Mouse (Mus musculus): ENCODE results near the gene Fxyd2. TPM values are rescaled to one million over a fixed set of nuclear protein-coding genes. Genes with fewer than 3 reads are reported as not detected.

Gene Fxyd2
- total and polyA plus RNA-seq, 2 experiments from 2014 or later: 17.1 to 19.5 TPM

DNA sequence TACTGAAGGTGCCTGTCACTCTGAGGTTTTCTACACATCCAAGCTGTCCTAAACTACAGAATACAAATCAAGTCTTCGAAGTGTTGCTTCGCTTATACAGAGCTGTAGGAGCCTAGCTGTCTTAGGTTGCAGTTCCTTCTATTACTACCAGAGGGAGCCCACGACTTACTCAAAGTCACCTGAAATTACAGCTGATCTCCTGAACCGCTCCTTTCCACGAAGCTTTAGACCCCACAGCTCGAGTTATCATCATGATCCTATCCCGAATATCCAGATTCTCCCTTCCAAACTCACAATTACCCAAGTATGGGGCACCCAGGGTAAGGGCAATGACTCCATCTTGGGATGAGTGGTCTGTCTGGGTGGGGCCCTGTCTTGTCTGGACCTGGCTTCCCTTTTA is 12.3 kb downstream of the Fxyd2 start:
- ATAC-seq: peak; percentile 31
- H3K9ac ChIP-seq (replicated peaks; ENCODE audit: low read length): no peak overlapping the region; the same call in 1 of the 2 replicates
- WGBS: 14% methylated on average over 7 of the region's 7 CpGs
- DNase-seq (ENCODE audit: low spot score): peak; percentile 89
- H3K4me3 ChIP-seq (ENCODE audit: low read length): no peak overlapping the region
- no peaks in the 10 kb centered on the region for H3K36me3 ChIP-seq (ENCODE audit: insufficient read depth, low read length)
- no peaks in the 10 kb centered on the region for H3K9me3 ChIP-seq (ENCODE audit: low read length)
- no peak overlapping the region for H3K27ac ChIP-seq
- H3K4me2 ChIP-seq (ENCODE audit: low read depth, low read length): peak overlapping the region; percentile 43
- H3K27me3 ChIP-seq (ENCODE audit: insufficient read depth, low read length): no peaks in the 10 kb centered on the region
- peak; percentile 88 for TF ChIP-seq CTCF (IDR thresholded peaks at IDR 0.05; ENCODE audit: low read depth)
- H3K4me1 ChIP-seq (ENCODE audit: insufficient read depth, low read length): no peaks in the 10 kb centered on the region

DNA sequence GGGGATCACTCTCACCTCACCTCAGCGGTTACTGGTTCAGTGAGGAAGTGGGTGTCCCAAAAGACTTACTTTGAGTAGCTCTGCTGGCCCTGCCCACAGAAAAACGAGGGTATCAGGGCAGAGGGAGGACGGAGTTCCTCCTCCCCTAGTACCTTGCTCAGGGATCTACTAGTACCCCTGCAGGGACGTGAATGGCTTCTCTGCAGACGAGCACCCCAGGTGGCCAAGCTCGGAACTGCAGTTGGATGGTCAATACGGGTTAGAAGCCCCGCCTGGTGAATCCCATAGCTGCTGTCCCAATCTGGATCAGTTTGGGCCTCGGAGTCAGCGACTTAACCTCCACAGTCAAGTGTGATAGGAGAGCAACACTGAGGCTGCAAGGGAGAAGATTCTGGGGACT is 12.8 kb downstream of the Fxyd2 start:
- 6% methylated on average over 10 of the region's 10 CpGs for WGBS
- peak; percentile 94 for TF ChIP-seq CTCF (IDR thresholded peaks at IDR 0.05; ENCODE audit: low read depth)
- DNase-seq (ENCODE audit: low spot score): peak; percentile 93
- H3K9me3 ChIP-seq (ENCODE audit: low read length): no peaks in the 10 kb centered on the region
- H3K36me3 ChIP-seq (ENCODE audit: insufficient read depth, low read length): no peaks in the 10 kb centered on the region
- ATAC-seq: peak; percentile 44; the same call in 1 of the 2 replicates
- peak overlapping the region; percentile 43 for H3K4me2 ChIP-seq (ENCODE audit: low read depth, low read length)
- H3K4me1 ChIP-seq (ENCODE audit: insufficient read depth, low read length): no peaks in the 10 kb centered on the region
- H3K27me3 ChIP-seq (ENCODE audit: insufficient read depth, low read length): no peaks in the 10 kb centered on the region
- no peak overlapping the region for H3K27ac ChIP-seq
- H3K9ac ChIP-seq (replicated peaks; ENCODE audit: low read length): no peak overlapping the region; the same call in 1 of the 2 replicates
- H3K4me3 ChIP-seq (ENCODE audit: low read length): no peak overlapping the region

DNA sequence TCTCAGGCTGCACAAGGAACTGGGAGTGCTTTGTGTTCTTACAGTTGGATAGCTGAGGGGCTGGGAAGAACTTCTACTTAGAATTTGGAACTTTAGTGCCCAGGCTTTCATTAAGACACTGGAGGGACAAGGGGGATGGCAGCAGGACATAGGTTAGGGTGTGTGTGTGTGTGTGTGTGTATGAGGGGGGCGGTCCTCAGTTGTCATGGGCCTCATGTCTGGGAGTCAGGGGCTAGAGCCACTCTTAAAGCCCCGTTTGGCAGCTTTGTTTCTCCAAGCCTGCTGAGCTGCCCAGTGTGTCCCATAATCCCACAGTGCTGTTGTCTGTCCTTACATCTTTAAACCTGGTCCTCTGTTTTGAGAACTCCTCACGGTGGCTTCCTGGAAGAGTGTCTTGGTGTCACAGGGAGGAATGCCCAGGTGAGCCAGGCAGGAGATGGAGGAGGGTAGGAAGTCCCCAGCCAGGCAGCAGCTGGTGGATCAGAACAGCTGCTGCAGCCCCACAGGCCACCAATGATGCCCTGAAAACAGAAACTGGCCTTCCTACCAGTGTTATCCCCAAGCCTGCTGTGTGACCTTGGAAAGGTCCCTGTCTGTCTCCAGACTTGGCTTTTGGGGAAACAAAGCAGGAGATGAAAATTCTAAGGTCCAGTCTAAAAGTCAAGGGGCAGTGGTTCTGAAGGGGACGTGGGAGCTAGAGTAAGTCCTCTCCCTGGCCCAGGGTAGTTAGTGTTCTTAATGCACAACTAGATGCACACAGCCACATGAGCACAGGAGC is 13.4 kb downstream of the Fxyd2 start:
- WGBS: 66% methylated on average over 4 of the region's 4 CpGs
- Histone ChIP-seq H3K4me1 (ENCODE audit: insufficient read depth, low read length) (no peaks in the 10 kb centered on the region), H3K9ac (replicated peaks; ENCODE audit: low read length) (no peak overlapping the region), H3K4me3 (ENCODE audit: low read length) (no peak overlapping the region), H3K36me3 (ENCODE audit: insufficient read depth, low read length) (no peaks in the 10 kb centered on the region), H3K9me3 (ENCODE audit: low read length) (no peaks in the 10 kb centered on the region), H3K27me3 (ENCODE audit: insufficient read depth, low read length) (no peaks in the 10 kb centered on the region), H3K4me2 (ENCODE audit: low read depth, low read length) (no peak overlapping the region), H3K27ac (no peak overlapping the region)
- ATAC-seq: no peak
- no peak for DNase-seq (ENCODE audit: low spot score)
- TF ChIP-seq CTCF (IDR thresholded peaks at IDR 0.05; ENCODE audit: low read depth): no peak

DNA sequence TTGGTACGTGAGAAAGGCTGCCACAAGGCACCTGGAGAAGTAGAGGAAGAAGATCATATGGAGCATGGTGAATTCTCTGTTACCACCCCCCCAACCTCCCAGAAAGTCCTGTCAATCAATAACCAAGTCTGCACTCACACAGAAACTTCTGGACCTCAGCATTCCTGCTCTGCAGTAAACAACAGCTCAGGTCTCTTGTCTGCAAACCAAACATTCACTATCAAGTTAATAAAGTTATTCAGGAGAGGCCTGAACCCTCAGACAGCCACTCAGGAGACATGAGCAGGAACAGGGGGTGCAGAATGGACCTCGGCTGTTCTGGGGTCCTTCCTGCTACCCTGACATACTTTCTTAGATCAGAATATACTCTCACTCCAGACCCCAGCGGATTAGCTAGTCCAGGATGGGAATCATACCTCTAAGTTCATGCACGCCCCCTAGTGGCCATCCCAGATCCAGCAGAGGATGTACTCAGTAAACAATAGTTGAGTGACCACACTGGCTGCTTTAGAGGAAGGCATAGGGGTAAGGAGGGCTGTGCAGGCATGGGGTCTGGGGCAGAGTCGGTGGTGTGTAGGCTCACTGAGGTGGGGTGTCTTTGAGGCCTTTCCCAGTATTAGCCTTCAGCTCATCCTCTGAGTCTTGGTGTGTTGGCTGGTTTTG is 14.1 kb downstream of the Fxyd2 start:
- H3K4me2 ChIP-seq (ENCODE audit: low read depth, low read length): no peak overlapping the region
- peak; percentile 71 for DNase-seq (ENCODE audit: low spot score)
- H3K36me3 ChIP-seq (ENCODE audit: insufficient read depth, low read length): no peaks in the 10 kb centered on the region
- ATAC-seq: no peak
- peak; percentile 74 for TF ChIP-seq CTCF (IDR thresholded peaks at IDR 0.05; ENCODE audit: low read depth)
- 60% methylated on average over 5 of the region's 5 CpGs for WGBS
- no peak overlapping the region for H3K4me3 ChIP-seq (ENCODE audit: low read length)
- H3K27me3 ChIP-seq (ENCODE audit: insufficient read depth, low read length): no peaks in the 10 kb centered on the region
- H3K27ac ChIP-seq: no peak overlapping the region
- H3K9me3 ChIP-seq (ENCODE audit: low read length): no peaks in the 10 kb centered on the region
- no peaks in the 10 kb centered on the region for H3K4me1 ChIP-seq (ENCODE audit: insufficient read depth, low read length)
- H3K9ac ChIP-seq (replicated peaks; ENCODE audit: low read length): no peak overlapping the region

DNA sequence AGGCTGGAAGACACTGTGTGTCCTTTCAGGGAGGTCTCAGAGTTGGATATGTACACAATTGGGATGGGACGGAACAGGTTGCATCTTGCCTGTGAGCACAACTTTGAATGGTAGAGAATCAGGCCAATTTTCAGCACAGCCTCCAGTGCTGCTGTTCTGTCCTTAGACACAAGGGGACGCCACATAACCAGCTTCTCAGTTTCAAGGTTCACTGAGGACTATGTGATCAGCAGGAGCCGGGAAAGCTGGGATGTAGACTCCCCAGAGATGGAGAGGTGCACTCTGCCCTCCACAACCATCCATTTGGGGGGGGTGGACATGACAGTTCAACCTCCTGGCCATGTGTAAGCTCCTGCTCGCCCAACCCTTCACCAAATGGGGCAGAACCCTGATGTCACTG is 16.4 kb downstream of the Fxyd2 start:
- peak; percentile 96 for TF ChIP-seq CTCF (IDR thresholded peaks at IDR 0.05; ENCODE audit: low read depth)
- Histone ChIP-seq H3K4me2 (ENCODE audit: low read depth, low read length) (no peak overlapping the region), H3K4me3 (ENCODE audit: low read length) (no peak overlapping the region), H3K9ac (replicated peaks; ENCODE audit: low read length) (no peak overlapping the region), H3K27ac (no peak overlapping the region), H3K36me3 (ENCODE audit: insufficient read depth, low read length) (no peaks in the 10 kb centered on the region), H3K27me3 (ENCODE audit: insufficient read depth, low read length) (no peaks in the 10 kb centered on the region), H3K9me3 (ENCODE audit: low read length) (no peaks in the 10 kb centered on the region), H3K4me1 (ENCODE audit: insufficient read depth, low read length) (no peaks in the 10 kb centered on the region)
- ATAC-seq (peak; percentile 24; the same call in 1 of the 2 replicates), DNase-seq (ENCODE audit: low spot score) (peak; percentile 82)
- 45% methylated on average over 4 of the region's 4 CpGs for WGBS

DNA sequence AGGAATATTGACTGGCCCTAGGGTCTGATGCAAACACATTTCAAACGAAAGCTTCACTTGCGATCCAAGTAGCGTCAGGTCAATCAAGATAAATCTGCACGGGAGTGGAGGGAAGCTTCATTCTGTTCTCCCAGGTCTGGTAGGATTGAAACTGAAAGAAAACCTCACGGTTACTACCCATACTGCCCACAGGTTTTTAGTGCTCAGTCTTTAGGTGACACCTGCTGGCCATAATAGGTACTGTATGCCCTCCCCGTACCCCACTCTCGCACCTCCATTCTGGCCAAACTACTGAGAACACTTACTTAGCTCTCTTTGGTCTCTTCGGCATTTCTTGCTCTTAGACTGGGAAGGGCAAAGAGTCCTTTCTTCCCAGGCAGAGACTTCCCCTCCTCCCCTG is 17.8 kb downstream of the Fxyd2 start:
- H3K27me3 ChIP-seq (ENCODE audit: insufficient read depth, low read length): no peaks in the 10 kb centered on the region
- peak; percentile 53; the same call in 1 of the 2 replicates for ATAC-seq
- H3K9me3 ChIP-seq (ENCODE audit: low read length): no peaks in the 10 kb centered on the region
- H3K4me1 ChIP-seq (ENCODE audit: insufficient read depth, low read length): no peaks in the 10 kb centered on the region
- WGBS: 29% methylated on average over 8 of the region's 8 CpGs
- H3K36me3 ChIP-seq (ENCODE audit: insufficient read depth, low read length): no peaks in the 10 kb centered on the region
- peak; percentile 75 for DNase-seq (ENCODE audit: low spot score)
- no peak overlapping the region for H3K4me3 ChIP-seq (ENCODE audit: low read length)
- no peak overlapping the region for H3K27ac ChIP-seq
- H3K9ac ChIP-seq (replicated peaks; ENCODE audit: low read length): no peak overlapping the region
- no peak overlapping the region for H3K4me2 ChIP-seq (ENCODE audit: low read depth, low read length)
- peak; percentile 90 for TF ChIP-seq CTCF (IDR thresholded peaks at IDR 0.05; ENCODE audit: low read depth)

DNA sequence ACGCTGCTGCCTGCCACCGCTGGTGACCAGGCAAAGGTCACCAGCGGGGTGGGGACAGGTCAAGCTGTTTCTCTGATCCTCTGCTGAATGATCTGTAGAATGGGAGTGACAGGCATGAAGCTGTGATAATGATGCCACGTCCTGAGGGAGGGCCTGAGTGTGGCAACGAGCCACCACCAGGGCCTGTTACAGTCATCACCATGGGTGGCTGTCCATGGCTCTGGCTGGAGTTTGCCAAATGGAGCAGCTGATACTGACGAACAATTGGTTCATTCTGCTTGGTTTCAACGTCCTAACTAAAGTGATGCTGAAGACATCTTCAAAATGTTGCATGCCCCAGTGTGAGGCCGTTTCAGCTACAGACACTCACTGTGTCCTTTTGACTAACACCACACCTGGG is 18.8 kb downstream of the Fxyd2 start:
- 37% methylated on average over 8 of the region's 8 CpGs for WGBS
- DNase-seq (ENCODE audit: low spot score): no peak
- Histone ChIP-seq H3K36me3 (ENCODE audit: insufficient read depth, low read length) (no peaks in the 10 kb centered on the region), H3K27me3 (ENCODE audit: insufficient read depth, low read length) (no peaks in the 10 kb centered on the region), H3K27ac (no peak overlapping the region), H3K9me3 (ENCODE audit: low read length) (no peaks in the 10 kb centered on the region), H3K9ac (replicated peaks; ENCODE audit: low read length) (no peak overlapping the region), H3K4me2 (ENCODE audit: low read depth, low read length) (no peak overlapping the region), H3K4me1 (ENCODE audit: insufficient read depth, low read length) (no peaks in the 10 kb centered on the region), H3K4me3 (ENCODE audit: low read length) (no peak overlapping the region)
- no peak for TF ChIP-seq CTCF (IDR thresholded peaks at IDR 0.05; ENCODE audit: low read depth)
- ATAC-seq: no peak

Measured in hindbrain, postnatal 0 days (tissue).